Mouse (Mus musculus): Measurements from ENCODE around the gene Krtap31-2. TPM values are rescaled to one million over a fixed set of nuclear protein-coding genes. Genes with fewer than 3 reads are reported as not detected.

The Krtap31-2 gene
- total RNA-seq (2021) = not detected
- not detected in 2 replicates for polyA plus RNA-seq (2012; rRNA removed)
- long read RNA-seq = 0 reads

DNA sequence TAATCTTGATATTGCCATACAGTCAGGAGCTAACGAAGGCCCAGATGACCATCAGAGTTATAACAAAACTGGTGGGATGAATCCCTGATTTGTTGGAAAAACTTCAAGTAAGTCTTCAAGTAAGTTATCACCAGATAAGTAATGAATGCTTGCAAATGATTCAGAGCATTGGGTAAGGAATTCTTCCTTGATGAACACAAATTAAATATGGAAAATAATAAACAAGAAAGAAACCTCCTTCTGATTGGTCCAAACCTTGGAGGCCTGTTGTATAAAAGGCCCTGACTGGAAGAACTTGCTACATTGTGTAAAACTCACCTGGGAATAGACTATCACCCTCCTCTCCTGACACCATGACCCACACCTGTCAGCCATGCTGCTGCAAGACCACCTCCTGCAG lies at the start of gene Krtap31-2:
TSS of gene Krtap31-2 (plus strand) at position 301 of the 400 bp plus-strand sequence.
- DNase-seq = no peak

GRCm38 (mm10) chr11:99907620-99908019 lies 28.5 kb upstream of the Krtap31-2 start, which contains the start of gene Krtap31-1:
TSS of gene Krtap31-1 (plus strand) at chr11:99907920.
- DNase-seq = no peak

DNA sequence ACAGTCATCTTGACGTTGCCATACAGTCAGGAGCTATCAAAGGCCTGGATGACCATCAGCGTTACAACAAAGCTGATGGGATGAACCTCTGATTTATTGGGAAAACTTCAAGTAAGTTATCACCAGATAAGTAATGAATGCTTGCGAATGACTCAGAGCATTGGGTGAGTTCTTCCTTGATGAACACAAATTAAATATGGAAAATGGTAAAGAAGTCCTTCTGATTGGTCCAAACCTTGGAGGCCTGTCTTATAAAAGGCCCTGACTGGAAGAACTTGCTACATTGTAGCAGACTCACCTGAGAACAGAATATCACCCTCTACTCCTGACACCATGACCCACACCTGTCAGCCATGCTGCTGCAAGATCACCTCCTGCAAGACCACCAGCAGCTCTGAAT lies 21.6 kb upstream of the Krtap31-2 start, which contains the start of gene Gm11565:
TSS of gene Gm11565 (plus strand) at position 301 of the 400 bp plus-strand sequence.
- no peak for DNase-seq

GRCm38 (mm10) chr11:99937751-99938264 lies 1.7 kb downstream of the Krtap31-2 start:
- DNase-seq = no peak

DNA sequence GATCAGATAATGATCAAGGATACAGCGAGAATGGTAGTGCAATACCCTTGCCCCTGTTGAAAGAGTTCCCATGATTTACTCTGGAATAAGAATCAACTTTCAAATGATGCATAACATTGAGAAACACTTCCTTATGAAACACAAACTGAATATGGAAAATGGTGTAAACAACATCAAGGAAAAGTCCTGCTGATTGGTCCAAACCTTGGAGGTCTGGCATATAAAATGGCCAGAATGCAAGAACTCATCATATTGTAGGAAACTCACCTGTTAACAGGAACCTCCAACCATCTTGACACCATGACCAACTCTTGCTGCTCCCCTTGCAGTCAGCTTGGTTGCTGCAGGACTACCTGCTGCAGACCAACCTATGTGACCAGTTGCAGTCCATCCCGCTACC lies 12.1 kb downstream of the Krtap31-2 start, which contains the start of gene Krtap9-5:
TSS of gene Krtap9-5 (plus strand) at position 301 of the 400 bp plus-strand sequence.
- DNase-seq = no peak

GRCm38 (mm10) chr11:99964213-99964612 lies 28.1 kb downstream of the Krtap31-2 start:
- DNase-seq = no peak

DNA sequence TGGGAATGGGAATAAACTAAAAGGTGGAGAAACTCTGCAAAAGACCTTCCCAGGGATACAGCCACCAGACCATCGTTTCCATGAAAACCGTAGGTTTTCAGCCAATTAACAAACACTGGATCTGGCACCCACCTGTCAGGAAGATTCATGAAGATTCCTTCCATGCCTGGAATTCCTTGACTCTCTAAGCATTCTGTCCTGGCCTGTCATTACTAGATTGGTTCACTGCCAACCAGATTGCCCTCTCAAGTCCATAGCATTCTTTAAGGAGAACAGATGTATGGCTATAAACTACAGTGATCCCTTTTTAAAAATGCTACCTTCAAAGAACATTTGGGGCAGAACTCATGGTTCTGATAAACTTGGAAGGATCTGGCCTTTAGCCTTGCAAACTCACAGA lies 29.9 kb downstream of the Krtap31-2 start:
- no peak for DNase-seq

- no peak for DNase-seq
Measured at GRCm38 (mm10) chr11:99978953-99979352, 42.9 kb downstream of the Krtap31-2 start, which contains the start of gene Krtap29-1. TSS of gene Krtap29-1 (minus strand) at chr11:99979053.

GRCm38 (mm10) chr11:99982731-99983130 lies 46.6 kb downstream of the Krtap31-2 start:
- DNase-seq = no peak

GRCm38 (mm10) chr11:99983442-99983841 lies 47.4 kb downstream of the Krtap31-2 start:
- no peak for DNase-seq

DNA sequence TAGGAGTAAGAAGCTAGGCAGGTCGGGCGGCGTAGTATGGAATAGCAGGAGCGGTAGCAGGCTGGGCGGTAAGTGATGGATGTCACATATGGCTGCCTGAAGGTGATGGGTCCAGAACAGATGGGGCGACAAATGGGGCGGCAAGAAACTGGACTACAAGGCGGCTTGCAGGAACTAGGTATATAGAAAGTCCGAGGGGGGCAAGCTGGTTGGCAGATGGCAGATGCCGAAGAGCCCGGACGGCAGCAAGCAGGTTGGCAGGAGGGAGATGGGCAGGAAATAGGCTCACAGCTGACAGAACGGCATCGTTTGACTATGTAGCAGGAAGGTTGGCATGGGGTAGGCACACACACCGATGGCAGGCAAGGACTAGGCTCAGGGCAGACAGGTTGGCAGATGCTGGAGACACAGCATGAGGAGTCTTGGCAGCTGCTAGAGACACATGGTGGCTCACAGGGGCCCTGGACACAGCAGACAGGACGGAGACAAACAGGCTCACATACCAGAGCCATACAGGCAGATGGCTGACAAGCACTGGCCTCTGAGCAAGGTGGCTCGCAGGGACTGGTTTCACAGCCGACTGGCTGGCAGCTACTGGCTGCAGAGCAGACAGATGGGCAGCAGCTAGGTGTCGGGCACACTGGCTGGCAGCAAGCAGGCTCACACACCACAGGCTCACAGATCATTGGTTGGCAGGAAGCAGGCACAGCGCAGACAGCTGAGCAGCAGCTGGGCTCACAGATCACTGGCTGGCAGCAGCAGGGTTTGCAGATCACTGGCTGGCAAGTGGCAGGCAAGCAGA lies 49.4 kb downstream of the Krtap31-2 start:
- peak; percentile 9 for DNase-seq

GRCm38 (mm10) chr11:99986180-99986647 lies 50.1 kb downstream of the Krtap31-2 start, which contains the start of gene Krtap16-1:
TSS of gene Krtap16-1 (minus strand) at chr11:99986597.
- DNase-seq = no peak

Other genes with a start within 250 kb of the Krtap31-2 start
Only the 30 nearest of the 32 such genes appear.
- not detected for gene Gm14180, start 202.0 kb upstream of the Krtap31-2 start, total RNA-seq (2021)
- gene Gm14180, start 202.0 kb upstream of the Krtap31-2 start, polyA plus RNA-seq (2012; rRNA removed) = not detected in 2 replicates
- gene Gm11595, start 163.4 kb upstream of the Krtap31-2 start, total RNA-seq (2021) = not detected
- gene Gm11595, start 163.4 kb upstream of the Krtap31-2 start, polyA plus RNA-seq (2012; rRNA removed) = not detected in 2 replicates
- gene Krtap4-8, start 155.6 kb upstream of the Krtap31-2 start, total RNA-seq (2021) = not detected
- gene Krtap4-8, start 155.6 kb upstream of the Krtap31-2 start, polyA plus RNA-seq (2012; rRNA removed) = not detected in 2 replicates
- gene Krtap4-9, start 151.1 kb upstream of the Krtap31-2 start, total RNA-seq (2021) = not detected
- gene Krtap4-9, start 151.1 kb upstream of the Krtap31-2 start, polyA plus RNA-seq (2012; rRNA removed) = not detected in 2 replicates
- not detected for gene Gm11596, start 142.8 kb upstream of the Krtap31-2 start, total RNA-seq (2021)
- not detected in 2 replicates for gene Gm11596, start 142.8 kb upstream of the Krtap31-2 start, polyA plus RNA-seq (2012; rRNA removed)
- gene Gm11569, start 137.4 kb upstream of the Krtap31-2 start, total RNA-seq (2021) = not detected
- gene Gm11569, start 137.4 kb upstream of the Krtap31-2 start, polyA plus RNA-seq (2012; rRNA removed) = not detected in 2 replicates
- gene Gm11554, start 131.8 kb upstream of the Krtap31-2 start, total RNA-seq (2021) = not detected
- gene Gm11554, start 131.8 kb upstream of the Krtap31-2 start, polyA plus RNA-seq (2012; rRNA removed) = not detected in 2 replicates
- not detected for gene Krtap4-13, start 126.4 kb upstream of the Krtap31-2 start, total RNA-seq (2021)
- gene Krtap4-13, start 126.4 kb upstream of the Krtap31-2 start, polyA plus RNA-seq (2012; rRNA removed) = not detected in 2 replicates
- not detected for gene Gm11564, start 120.6 kb upstream of the Krtap31-2 start, total RNA-seq (2021)
- not detected in 2 replicates for gene Gm11564, start 120.6 kb upstream of the Krtap31-2 start, polyA plus RNA-seq (2012; rRNA removed)
- not detected for gene 2300003K06Rik, start 98.2 kb upstream of the Krtap31-2 start, total RNA-seq (2021)
- gene 2300003K06Rik, start 98.2 kb upstream of the Krtap31-2 start, polyA plus RNA-seq (2012; rRNA removed) = not detected in 2 replicates
- not detected for gene Krtap4-16, start 84.7 kb upstream of the Krtap31-2 start, total RNA-seq (2021)
- gene Krtap4-16, start 84.7 kb upstream of the Krtap31-2 start, polyA plus RNA-seq (2012; rRNA removed) = not detected in 2 replicates
- not detected for gene Gm11568, start 78.4 kb upstream of the Krtap31-2 start, total RNA-seq (2021)
- not detected in 2 replicates for gene Gm11568, start 78.4 kb upstream of the Krtap31-2 start, polyA plus RNA-seq (2012; rRNA removed)
- gene Gm11559, start 71.8 kb upstream of the Krtap31-2 start, total RNA-seq (2021) = not detected
- gene Gm11559, start 71.8 kb upstream of the Krtap31-2 start, polyA plus RNA-seq (2012; rRNA removed) = not detected in 2 replicates
- gene Krtap9-1, start 62.9 kb upstream of the Krtap31-2 start, total RNA-seq (2021) = not detected
- not detected in 2 replicates for gene Krtap9-1, start 62.9 kb upstream of the Krtap31-2 start, polyA plus RNA-seq (2012; rRNA removed)
- not detected for gene Gm11567, start 57.1 kb upstream of the Krtap31-2 start, total RNA-seq (2021)
- not detected in 2 replicates for gene Gm11567, start 57.1 kb upstream of the Krtap31-2 start, polyA plus RNA-seq (2012; rRNA removed)
- gene Krtap31-1, start 28.4 kb upstream of the Krtap31-2 start, total RNA-seq (2021) = not detected
- gene Krtap31-1, start 28.4 kb upstream of the Krtap31-2 start, polyA plus RNA-seq (2012; rRNA removed) = not detected in 2 replicates
- gene Gm11565, start 21.5 kb upstream of the Krtap31-2 start, total RNA-seq (2021) = not detected
- not detected in 2 replicates for gene Gm11565, start 21.5 kb upstream of the Krtap31-2 start, polyA plus RNA-seq (2012; rRNA removed)
- gene Krtap9-5, start 12.2 kb downstream of the Krtap31-2 start, total RNA-seq (2021) = not detected
- gene Krtap9-5, start 12.2 kb downstream of the Krtap31-2 start, polyA plus RNA-seq (2012; rRNA removed) = not detected in 2 replicates
- not detected for gene Krtap29-1, start 42.8 kb downstream of the Krtap31-2 start, total RNA-seq (2021)
- gene Krtap29-1, start 42.8 kb downstream of the Krtap31-2 start, polyA plus RNA-seq (2012; rRNA removed) = not detected in 2 replicates
- gene Krtap16-1, start 50.3 kb downstream of the Krtap31-2 start, total RNA-seq (2021) = not detected
- gene Krtap16-1, start 50.3 kb downstream of the Krtap31-2 start, polyA plus RNA-seq (2012; rRNA removed) = not detected in 2 replicates
- gene Krtap17-1, start 57.7 kb downstream of the Krtap31-2 start, total RNA-seq (2021) = not detected
- not detected in 2 replicates for gene Krtap17-1, start 57.7 kb downstream of the Krtap31-2 start, polyA plus RNA-seq (2012; rRNA removed)
- gene Krt33a, start 79.9 kb downstream of the Krtap31-2 start, total RNA-seq (2021) = not detected
- gene Krt33a, start 79.9 kb downstream of the Krtap31-2 start, polyA plus RNA-seq (2012; rRNA removed) = not detected in 2 replicates
- not detected for gene Krt33b, start 93.6 kb downstream of the Krtap31-2 start, total RNA-seq (2021)
- not detected in 2 replicates for gene Krt33b, start 93.6 kb downstream of the Krtap31-2 start, polyA plus RNA-seq (2012; rRNA removed)
- not detected for gene Krt34, start 105.3 kb downstream of the Krtap31-2 start, total RNA-seq (2021)
- gene Krt34, start 105.3 kb downstream of the Krtap31-2 start, polyA plus RNA-seq (2012; rRNA removed) = not detected in 2 replicates
- gene Krt31, start 114.3 kb downstream of the Krtap31-2 start, total RNA-seq (2021) = not detected
- gene Krt31, start 114.3 kb downstream of the Krtap31-2 start, polyA plus RNA-seq (2012; rRNA removed) = not detected in 2 replicates
- not detected for gene Krt32, start 151.9 kb downstream of the Krtap31-2 start, total RNA-seq (2021)
- gene Krt32, start 151.9 kb downstream of the Krtap31-2 start, polyA plus RNA-seq (2012; rRNA removed) = not detected in 2 replicates
- gene Krt35, start 159.9 kb downstream of the Krtap31-2 start, total RNA-seq (2021) = not detected
- gene Krt35, start 159.9 kb downstream of the Krtap31-2 start, polyA plus RNA-seq (2012; rRNA removed) = not detected in 2 replicates
- under 1 TPM; 0.28 to 0.43 TPM for gene Krt36, start 169.3 kb downstream of the Krtap31-2 start, total RNA-seq (2021)
- 0.31 and 0.50 TPM in 2 replicates for gene Krt36, start 169.3 kb downstream of the Krtap31-2 start, polyA plus RNA-seq (2012; rRNA removed)
- gene Krt13, start 185.3 kb downstream of the Krtap31-2 start, total RNA-seq (2021) = not detected
- not detected in 2 replicates for gene Krt13, start 185.3 kb downstream of the Krtap31-2 start, polyA plus RNA-seq (2012; rRNA removed)
- gene Krt15, start 199.6 kb downstream of the Krtap31-2 start, total RNA-seq (2021) = not detected
- not detected in 2 replicates for gene Krt15, start 199.6 kb downstream of the Krtap31-2 start, polyA plus RNA-seq (2012; rRNA removed)

All from adrenal gland, adult 2 months (tissue).